Mouse (Mus musculus) left cerebral cortex, adult 11 months (tissue): ENCODE measurements around the gene Prss33.
"Not testable (repeated sequence)": the region's sequence is repeated elsewhere in the genome, so short reads cannot be mapped to it uniquely, and the experiment has no call there.

Experiments
- DNase-seq: peaks from one replicate; pipeline ENCODE4 v3.0.0; 2022; ENCODE audit warnings: low spot score

Prss33 gene

DNA sequence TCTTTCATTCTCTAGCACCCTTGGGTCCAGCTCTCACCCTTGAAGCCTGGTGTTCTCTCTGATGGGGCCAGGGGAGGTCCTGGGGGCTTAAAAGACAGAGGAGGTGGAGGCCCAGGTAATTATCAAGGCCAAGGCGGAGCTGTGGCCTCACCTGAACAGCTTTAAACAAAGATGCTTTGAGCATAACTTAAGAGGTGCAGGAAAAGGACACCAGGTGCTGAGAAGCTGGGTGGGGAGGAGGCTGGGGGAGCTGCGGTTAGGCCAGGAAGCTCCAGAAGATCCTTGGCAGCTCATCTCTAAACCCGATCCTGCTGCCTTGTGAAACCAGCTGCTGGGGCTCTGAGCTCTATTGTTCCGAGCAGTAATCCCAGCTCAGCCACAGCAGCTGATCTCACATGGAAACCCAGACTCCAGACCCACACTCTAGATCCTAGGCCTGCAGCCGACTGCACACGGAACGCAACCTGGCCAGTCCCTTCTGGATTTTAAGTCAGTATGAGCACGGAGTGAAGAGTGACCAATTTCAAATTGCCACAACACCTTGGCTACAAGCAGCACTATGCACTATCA is at the start of gene Prss33:
Prss33 (minus strand) TSS at position 51 of the 570 bp plus-strand sequence.
- no peak for DNase-seq

DNA sequence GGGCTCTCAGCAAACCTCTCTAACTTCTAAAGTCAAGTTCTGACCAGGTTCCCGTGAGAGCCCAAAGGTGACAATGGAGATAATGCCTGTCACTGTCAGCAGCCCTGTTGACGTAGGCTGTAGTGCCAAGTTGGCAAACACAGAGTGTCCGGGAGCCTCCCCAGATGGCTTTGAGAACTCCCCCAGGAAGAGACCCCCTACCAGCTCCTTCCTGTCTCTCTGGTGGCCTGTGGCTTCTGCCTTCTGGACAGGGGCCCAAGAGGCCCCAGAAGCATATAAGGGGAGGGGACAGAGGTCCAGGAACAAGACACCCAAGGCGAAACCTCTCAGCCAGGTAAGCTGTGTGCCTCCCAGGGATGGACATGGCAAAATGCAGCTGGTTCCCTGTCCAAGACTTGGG is 44.7 kb upstream of the Prss33 start, which contains the start of the genes Dcpp1 and Dcpp2:
Dcpp1 (plus strand) TSS at position 301 of the 400 bp plus-strand sequence.
Dcpp2 (plus strand) TSS at position 305 of the 400 bp plus-strand sequence.
- not testable (repeated sequence) for DNase-seq

DNA sequence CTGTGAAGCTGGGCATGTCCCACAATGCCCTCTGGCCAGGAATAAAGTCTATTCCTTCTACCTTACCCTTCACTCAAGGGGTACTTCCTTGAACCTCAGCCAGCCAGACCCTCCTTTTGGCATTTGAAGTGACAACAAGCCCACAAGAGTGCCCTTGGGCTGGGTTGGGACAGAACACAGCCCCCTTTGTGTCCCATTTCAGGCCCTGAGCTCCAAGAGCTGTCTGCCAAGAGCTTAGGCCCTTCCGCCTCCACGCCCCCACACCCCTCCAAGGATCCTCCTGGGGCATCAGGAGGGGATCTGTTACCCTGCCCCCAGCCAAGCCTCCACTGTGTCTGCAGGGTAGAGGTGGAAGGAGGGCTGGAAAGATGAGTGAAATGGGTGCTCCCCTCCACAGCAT is 41.3 kb upstream of the Prss33 start:
- DNase-seq: no peak

DNA sequence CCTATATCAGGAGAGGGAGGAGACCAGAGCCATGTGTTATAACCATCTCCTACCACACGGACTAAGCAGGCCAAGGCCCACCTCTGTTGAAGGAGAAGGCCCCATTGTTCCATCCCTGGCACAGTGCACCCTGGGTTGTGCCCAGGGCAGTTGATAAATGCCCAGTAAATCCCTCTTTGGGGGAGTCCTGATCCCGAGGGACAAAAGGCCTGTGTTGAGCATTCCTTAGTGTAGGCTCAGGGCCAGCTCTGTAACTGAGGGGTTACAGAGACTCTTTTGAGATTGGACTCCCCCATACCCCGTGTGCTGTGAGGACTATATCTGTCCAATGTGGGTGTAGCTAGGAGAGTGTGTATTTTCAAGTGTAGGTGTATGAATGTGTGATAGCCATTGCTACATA is 40.9 kb upstream of the Prss33 start:
- DNase-seq: no peak

DNA sequence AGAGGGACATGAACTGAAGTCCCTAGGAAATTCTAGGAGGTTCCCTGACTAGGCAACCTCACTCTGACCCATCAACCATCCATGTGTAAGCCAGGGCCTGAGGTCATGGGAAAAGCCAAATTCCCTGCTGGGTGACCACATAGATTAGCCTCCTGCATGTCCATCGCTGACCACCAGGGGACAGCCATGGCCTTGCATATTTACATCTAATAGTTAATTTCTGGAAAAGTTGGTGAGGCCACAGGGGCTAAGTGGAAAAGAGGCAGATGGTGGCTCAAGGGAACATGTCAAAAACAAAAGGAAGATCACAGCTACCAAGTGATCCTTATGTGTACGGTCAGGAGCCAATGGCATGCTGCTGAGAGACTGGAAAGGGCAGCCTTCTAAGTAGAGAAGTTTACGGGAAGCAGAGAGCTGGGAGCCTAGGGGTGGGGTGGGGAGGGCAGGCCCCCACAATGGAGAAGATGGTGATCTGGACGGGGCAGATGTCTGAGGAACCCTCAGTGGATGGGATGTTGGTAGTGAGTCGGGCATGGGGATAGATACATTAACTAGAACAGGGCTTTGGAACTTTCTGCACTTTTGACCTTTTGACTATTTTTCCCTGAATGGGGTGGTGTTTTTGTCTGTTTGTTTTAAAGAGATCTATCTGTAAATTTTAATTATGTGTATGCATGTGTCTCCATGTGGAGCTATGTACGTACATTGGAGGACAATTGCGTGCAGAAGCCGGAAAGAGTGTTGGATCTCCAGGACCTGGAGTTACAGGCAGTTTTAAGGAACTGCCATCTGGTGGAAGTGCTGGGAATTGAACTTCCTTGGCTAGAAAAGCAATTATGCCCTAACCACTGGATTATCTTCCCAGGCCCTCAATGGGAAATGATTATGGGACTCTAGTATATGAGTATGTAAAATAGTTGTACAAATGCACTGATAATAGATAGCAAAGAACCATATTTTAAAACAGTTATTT is 38.3 kb upstream of the Prss33 start:
- DNase-seq: no peak

DNA sequence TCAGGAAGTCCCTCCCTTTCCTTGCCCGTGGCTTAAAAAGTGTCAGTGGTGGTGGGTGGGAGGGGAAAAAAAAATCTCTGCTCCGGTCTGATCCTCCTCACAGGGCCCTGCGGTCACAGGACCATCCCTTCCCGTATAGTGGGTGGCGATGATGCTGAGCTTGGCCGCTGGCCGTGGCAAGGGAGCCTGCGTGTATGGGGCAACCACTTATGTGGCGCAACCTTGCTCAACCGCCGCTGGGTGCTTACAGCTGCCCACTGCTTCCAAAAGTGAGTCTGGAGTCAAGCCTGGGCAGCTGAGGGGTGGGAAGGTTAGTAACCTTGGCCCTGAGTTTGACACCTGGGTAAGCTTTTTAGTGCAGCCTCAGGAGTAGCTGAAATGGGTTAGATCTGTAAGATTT is 32.7 kb upstream of the Prss33 start:
- DNase-seq: no peak

DNA sequence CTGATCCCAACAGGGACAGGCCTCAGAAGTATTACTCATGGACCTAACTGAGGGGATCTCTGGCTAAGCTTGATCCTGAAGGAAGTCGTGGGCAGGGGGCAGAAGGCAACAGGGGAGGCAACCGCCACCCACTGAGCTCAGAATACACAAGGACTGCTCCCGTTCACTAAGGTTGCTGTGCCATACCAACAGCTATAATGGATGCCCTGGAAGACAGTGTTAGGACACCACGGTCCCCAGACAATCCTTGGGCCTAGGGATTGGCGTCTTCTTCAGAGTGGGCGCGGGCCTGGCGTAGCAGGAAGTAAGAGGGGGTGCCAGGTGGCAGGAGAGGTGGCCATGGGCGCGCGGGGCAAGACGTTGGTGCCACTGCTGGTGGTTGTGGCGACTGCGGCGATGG is 31.9 kb upstream of the Prss33 start, which contains the start of gene Prss21:
Prss21 (plus strand) TSS at position 301 of the 400 bp plus-strand sequence.
- DNase-seq: no peak

DNA sequence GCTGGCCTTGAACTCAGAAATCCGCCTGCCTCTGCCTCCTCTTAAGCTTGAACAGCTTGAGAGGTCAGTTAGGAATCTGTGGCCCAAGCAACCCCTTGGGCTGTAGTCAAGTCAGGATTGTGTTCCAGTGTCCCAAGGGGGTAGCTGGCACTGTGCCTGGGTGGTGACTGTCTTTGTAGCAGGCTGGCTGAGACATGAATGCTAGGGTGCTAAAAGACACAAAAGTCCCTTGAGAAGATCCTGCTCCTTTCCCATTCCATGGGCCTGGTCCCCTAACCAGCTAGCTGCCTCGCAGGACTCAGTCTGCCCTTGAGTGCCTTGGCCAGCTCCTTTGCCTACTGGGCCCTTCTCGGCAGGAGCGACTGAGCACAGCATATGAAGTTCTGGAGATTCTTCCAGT is 27.1 kb upstream of the Prss33 start:
- DNase-seq: no peak

DNA sequence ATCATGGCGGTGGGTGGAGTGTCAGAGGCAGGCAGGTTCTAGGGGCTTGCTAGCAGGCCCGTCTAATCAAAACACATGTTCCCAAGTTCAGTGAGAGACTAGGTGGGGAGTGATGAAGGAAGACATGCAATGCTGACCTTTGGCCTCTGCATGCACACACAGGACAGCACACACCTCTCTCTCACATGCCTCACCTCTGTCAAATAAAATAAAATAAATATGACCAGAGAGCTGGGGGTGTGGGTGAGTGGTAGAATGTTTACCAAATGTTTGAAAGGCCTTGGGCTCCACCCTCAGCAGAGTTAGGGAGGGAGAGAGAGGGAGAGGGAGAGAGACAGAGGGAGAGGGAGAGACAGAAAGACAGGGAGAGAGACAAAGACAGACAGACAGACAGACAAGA is 22.1 kb upstream of the Prss33 start:
- DNase-seq: no peak

DNA sequence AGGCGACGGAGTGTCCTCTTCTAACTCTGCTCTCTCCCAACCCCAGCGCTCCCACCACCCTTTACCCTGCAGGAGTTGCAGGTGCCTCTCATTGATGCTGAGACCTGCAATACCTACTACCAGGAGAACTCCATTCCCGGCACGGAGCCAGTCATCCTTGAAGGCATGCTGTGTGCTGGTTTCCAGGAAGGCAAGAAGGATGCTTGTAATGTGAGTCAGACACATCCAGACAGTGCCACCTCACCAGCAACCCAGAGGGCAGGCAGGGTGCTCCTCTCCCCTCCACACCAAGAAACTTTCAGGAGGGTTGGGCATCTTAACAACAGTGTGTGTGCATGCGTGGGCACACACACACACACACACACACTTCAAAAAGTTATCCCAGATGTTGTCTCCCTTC is 21.3 kb upstream of the Prss33 start:
- DNase-seq: no peak

DNA sequence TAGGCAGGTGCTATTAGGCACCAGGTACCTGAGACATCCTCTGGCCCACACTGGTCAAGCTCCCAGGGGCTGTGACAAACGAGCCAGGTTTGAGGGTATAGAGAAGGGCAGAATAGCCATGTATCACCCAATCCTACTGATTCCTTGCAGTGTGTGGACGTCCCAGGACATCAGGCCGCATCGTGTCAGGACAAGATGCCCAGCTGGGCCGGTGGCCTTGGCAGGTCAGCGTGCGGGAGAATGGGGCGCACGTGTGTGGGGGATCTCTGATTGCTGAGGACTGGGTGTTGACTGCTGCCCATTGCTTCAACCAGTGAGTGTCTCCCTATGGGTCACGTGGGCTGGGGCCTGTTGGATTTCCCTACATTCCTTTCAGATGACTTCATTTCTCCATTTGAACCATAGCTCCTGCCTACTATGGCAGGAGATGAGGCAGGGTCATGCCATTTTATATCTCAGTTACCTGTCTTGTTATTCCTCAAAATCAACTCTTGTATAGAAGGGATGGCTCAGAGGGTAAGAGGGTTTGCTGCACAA is 18.4 kb upstream of the Prss33 start:
- no peak for DNase-seq

DNA sequence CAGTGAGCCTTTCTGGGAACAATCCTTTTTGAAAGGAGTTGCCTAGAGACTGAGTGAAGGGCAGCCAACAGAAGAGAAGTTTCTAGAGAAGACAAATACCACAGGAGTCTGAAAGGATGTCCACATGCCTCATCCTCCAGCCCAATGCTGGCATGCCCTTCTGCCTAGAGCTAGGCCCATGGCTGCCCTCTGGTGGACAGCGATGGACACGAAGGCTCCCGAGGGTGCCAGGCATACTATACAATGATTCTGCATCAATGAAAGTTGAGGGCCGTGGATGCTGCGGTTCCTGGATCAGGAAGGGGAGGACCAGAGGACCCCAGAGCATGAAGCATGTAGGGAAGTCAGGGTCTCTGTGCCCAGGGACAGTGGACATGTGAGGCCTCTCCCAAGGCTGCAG is 17.4 kb upstream of the Prss33 start:
- DNase-seq: no peak

DNA sequence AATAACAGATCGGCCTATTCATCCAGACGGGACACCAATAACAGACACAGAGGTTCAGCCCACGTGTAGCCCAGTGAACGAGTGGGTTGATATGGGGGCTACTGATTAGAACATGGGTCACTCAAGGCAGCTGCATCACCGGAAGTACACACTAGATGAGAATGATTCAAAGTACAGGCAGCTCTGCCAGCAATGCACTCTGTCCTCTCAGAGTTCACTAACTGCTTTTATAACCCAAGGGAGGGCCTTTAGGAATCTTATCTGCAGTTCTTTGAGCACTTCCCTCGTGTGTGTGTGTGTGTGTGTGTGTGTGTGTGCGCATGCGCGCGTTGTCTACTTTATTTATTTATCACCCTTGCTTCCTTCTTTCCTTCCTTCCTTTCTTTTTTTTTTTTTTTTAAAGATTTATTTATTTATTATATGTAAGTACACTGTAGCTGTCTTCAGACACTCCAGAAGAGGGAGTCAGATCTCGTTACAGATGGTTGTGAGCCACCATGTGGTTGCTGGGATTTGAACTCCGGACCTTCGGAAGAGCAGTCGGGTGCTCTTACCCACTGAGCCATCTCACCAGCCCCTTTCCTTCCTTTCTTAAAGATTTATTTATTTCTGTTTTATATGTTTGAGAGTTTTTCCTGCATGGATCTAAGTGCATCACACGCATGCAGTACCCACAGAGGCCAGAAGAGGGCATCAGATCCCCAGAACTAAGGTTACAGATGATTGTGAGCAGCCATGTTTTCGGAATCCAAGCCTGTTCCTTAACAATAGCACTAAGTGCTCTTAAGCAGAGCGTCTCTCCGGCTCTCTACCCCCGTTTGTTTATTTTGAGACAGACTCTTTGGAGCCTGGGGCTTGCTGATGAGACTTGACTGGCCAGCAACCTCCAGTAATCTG is 15.2 kb upstream of the Prss33 start:
- peak; percentile 45 for DNase-seq

DNA sequence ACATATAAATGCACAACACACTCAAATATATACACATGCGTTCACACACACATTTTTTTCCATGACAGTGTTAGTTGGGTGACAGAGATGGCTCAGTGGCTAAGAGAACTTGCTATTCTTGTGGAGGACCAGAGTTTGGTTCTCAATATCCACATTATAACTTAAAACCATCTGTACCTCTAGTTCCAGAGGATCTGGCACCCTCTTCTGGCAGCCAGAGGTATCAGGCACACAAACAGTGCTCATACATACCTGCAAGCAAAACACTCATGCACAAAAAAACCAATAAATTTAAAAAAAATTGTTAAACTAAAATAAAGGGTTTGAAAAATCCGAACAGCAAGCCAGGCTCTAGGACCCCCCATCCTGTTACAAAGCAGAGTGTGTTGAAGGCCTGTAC is 14.2 kb upstream of the Prss33 start:
- no peak for DNase-seq

DNA sequence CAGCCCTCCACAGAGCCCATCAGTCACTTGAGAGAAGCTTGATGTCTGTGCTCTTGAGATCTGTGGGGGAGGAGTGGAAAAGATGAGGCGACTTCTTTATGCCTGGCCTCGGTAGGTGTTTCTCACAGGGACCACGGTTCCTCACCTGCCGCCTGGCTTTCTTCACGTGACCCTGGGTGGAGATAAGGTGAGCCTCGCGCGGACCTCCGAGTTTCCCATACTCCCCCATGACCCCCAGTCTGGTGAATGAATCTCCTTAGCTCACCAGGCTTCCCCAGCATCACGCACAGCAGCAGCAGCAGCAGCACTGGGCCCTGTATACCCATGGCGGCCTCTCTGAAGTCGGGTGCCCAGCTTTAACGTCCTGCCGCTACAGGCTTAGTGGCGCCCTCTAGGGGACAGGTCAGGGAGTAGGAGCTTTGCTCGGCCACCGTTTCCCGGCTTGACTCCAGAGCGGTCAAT is 8.0 kb upstream of the Prss33 start, which contains the start of the genes Prss32 and Prss41:
Prss32 (plus strand) TSS at position 44 of the 462 bp plus-strand sequence.
Prss41 (minus strand) TSS at position 361 of the 462 bp plus-strand sequence.
- no peak for DNase-seq

DNA sequence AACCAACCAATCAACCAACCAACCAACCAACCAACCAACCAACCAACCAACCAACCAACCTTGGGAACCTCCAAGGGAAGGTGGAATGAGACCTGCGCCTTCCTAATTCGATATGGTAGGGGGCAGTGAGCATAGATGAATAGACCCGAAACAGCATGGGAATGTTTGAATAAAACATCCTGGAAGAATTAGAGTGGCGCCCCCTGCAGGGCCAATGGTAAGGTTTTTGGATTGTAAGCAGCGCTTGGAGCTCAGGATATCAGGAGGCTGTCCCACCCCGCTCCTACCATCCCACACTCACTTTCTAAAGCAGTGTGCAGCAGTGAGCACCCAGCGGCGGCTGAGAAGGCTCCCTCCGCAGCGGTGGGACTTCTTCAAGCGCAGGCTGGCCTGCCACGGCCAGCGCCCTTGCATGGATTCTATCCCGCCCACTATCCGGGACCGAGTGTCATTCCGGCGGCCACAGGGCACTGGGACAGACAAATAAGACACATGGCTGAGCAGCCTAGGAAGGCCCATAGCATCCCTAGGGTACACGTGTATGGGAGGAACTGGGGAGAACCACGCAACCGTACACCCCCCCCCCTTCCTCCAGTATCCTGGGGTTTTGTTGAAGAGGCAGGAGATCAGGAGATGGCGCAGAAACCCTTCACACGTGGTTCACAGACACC is 7.4 kb upstream of the Prss33 start:
- DNase-seq: no peak

DNA sequence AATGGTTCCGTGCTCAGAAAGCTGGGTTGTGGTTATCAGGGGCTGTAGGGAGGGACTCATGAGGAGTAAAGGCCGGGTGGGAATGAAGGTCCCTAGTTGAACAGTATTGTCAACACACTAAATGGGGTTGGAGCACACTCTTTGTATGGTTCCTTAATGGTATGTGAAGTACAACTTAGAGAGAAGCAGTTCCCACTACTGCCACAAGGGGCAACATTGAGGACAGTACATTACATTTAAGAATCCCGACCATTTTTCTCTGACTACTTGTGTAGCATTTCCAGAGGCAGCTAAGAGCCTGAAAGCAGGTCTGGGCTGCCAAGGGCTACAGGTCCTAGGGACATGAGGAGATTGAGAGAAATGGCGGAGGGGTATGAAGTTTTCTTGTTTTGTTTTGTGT is 5.3 kb upstream of the Prss33 start:
- no peak for DNase-seq

DNA sequence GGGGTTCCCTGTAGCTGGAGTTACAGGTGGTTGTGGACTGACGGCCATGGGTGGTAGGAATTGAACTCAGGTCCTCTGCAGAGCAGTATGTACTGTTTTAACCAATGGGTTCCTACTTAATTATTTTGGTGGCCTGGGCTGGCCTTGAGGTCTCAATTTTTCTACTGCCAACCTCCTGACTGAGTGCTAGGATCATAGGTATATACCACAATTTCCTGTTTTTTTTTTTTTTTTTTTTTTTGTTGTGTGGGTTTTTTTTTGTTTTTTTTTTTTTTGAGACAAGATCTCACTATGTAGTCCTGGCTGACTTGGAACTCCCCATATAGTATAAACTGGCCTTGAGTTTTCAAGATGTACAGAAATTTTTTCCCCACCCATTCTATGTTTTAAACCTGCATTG is 4.7 kb downstream of the Prss33 start:
- DNase-seq: no peak

DNA sequence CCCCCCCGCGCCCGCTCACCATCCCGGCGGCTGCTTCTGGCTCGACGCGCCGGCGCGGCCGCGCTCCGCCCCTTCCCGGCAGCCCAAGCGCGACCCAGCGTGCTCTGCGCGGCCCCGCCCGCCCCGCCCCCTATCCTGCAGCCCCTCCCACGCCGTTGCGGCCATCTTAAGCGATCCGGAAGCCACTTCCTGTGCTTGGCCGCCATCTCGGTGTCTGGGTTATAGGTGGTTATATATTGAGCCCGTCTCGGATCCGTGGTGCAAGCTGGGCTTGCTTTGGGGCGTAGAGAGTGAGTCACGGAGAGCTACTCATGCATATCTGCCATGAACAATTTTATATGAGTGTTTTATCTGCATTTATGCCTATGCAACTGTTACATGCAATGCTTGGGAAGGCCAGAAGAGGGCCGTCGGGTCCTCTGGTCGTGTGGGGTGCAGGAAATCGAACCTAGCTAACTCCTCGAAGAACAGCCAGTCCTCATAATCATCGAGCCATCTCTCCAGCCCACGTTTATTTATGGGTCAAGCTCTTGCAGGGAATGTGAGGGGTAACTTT is 6.7 kb downstream of the Prss33 start, which contains the start of gene Elob:
Elob (minus strand) TSS at position 73 of the 556 bp plus-strand sequence.
- peak; percentile 74 for DNase-seq

DNA sequence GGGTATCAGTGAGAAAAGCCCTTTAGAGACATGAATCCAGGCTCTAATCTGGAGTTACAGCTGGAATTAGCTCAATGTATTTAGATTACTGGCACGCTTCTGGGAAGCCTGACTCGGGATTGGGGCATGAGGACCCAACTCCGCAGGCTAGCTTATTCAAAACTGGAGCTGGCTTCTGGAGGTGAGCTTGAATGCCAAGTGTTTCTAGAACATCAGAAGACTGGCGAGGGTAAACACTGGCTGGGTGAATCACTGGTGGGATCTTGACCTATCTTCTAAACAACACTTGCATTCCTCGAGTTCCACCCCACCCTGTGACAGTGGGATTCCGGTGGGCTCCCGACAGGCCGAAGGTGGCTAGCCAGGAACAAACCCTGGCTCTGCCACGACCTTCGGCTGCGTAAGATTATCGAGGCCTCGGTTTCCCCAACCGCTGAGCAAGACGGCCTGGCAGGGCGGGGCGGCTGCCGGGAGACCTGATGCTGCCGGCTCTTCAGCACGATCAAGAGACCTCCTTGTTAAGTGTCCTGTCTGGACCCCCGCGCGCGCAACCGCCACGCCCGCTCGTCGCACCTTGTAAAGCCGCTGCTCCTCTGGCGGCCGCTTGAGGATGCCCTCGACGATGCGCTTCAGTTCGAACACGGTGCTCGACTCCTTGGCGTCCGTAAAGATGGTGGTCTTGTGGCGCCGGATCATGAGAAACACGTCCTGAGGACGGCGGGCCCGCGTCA is 7.4 kb downstream of the Prss33 start:
- no peak for DNase-seq
